Mouse (Mus musculus): Measurements from ENCODE around the gene Swap70. TPM values are rescaled to one million over a fixed set of nuclear protein-coding genes. Genes with fewer than 3 reads are reported as not detected.

Gene Swap70
- polyA plus RNA-seq, 1 experiment from 2014 or later: 24.0 TPM

DNA sequence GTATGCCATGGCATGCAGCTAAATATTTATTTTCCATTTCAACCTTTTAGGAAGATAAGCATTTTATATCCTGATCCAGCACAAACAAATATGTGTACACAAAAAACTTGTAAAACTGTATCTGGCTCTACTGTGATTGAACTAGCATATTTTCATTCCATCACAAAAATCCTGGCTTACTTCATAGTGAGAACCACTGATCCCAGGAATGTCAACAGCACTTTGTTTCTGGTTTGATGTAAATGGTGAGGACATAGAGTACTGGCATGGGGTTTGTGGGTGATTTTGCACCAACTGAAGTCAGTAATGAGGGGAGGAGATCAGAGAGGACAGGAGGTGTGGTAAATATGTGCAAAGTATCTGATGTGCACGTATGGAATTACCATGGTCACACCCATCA lies 41.1 kb downstream of the Swap70 start:
- Histone ChIP-seq H3K27me3 (no peaks in the 10 kb centered on the region), H3K9me3 (no peaks in the 10 kb centered on the region), H3K4me3 (replicated peaks) (no peak overlapping the region), H3K27ac (no peak overlapping the region), H3K4me2 (no peak overlapping the region), H3K4me1 (no peaks in the 10 kb centered on the region), H3K9ac (no peak overlapping the region), H3K36me3 (replicated peaks) (no peaks in the 10 kb centered on the region)
- ATAC-seq (ENCODE audit: low FRiP score): no peak
- WGBS: 88% methylated on average over 1 of the region's 1 CpGs

DNA sequence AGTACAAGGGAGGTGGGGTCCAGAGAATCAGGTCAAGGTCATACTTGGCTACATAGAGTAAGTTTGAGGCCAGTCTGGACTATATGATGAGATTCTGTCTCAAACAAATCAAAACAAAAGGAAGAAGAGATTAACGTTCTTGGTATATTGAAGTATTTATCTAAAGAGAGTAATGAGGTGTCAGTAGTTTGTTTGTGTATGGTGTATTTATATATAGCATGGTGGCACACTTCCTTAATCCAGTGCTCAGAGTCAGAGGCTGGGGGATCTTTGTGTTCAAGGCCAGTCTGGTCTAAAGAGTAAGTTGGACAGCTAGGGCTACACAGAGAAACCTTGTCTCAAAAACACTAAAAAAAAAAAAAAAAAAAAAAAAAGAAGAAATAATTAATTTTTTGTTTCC lies 42.0 kb downstream of the Swap70 start:
- no peaks in the 10 kb centered on the region for H3K9me3 ChIP-seq
- no peak overlapping the region for H3K27ac ChIP-seq
- H3K36me3 ChIP-seq (replicated peaks): no peaks in the 10 kb centered on the region
- H3K4me2 ChIP-seq: no peak overlapping the region
- H3K27me3 ChIP-seq: no peaks in the 10 kb centered on the region
- no peak for ATAC-seq (ENCODE audit: low FRiP score)
- 89% methylated on average over 1 of the region's 1 CpGs for WGBS
- H3K4me1 ChIP-seq: no peaks in the 10 kb centered on the region
- H3K9ac ChIP-seq: no peak overlapping the region
- no peak overlapping the region for H3K4me3 ChIP-seq (replicated peaks)

DNA sequence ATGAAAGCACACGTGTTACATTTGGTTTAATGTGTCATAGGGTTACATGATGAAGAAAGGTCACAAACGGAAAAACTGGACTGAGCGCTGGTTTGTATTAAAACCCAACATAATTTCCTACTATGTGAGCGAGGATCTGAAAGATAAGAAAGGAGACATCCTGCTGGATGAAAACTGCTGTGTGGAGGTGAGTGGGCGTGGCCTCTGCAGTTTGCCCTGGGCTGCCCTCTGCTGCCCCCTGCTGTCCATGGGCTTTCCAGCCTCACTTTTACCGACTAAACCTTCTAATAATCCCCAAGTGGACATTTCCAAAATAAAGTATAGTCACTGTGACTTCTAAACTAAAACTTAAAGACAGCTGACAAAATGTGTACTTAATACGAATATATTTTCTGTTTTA lies 44.3 kb downstream of the Swap70 start:
- Histone ChIP-seq H3K9me3 (no peaks in the 10 kb centered on the region), H3K36me3 (replicated peaks) (peaks cover 9% of the 10 kb centered on the region; the same call in 1 of the 2 replicates), H3K4me3 (replicated peaks) (no peak overlapping the region), H3K4me1 (no peaks in the 10 kb centered on the region), H3K4me2 (no peak overlapping the region), H3K9ac (no peak overlapping the region), H3K27me3 (no peaks in the 10 kb centered on the region), H3K27ac (no peak overlapping the region)
- ATAC-seq (ENCODE audit: low FRiP score): no peak
- WGBS: 34% methylated on average over 7 of the region's 7 CpGs

DNA sequence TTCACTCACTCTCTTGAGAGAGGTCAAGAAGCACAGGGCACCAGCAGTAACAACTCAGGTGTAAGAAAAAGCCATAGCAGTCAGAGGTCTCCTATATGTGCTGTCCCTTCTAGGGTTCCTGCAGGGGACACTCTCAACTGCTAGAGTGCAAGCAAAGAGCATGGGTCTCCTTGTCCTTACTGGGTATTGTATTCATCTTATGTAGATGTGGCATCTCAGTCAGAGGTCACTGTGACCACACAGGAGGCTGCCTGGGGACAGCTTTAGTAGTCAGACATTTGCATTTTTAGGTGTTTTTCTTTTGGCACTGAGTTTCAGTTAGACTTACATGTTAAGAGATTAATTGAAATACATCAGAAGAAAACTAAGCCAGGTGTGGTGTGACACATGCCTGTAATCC lies 45.5 kb downstream of the Swap70 start:
- no peaks in the 10 kb centered on the region for H3K27me3 ChIP-seq
- H3K9me3 ChIP-seq: no peaks in the 10 kb centered on the region
- no peaks in the 10 kb centered on the region for H3K4me1 ChIP-seq
- ATAC-seq (ENCODE audit: low FRiP score): no peak
- H3K9ac ChIP-seq: no peak overlapping the region
- no peak overlapping the region for H3K4me3 ChIP-seq (replicated peaks)
- no peak overlapping the region for H3K4me2 ChIP-seq
- H3K36me3 ChIP-seq (replicated peaks): peaks cover 9% of the 10 kb centered on the region; the same call in 1 of the 2 replicates
- H3K27ac ChIP-seq: no peak overlapping the region

DNA sequence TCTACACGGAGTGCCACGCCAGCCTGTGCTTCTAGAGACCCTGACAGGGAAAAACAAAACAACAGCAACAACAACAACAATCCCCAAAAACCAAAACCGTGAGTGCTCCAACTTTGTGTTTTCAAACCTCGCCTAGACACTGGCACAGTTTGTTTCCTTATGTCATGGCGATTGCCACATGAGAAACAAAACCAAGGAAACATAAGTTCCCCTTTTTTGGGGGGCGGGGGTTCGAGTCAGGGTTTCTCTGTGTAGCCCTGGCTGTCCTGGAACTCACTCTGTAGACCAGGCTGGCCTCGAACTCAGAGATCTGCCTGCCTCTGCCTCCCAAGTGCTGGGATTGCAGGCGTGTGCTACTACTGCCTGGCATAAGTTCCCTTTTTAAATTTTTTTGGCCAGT lies 46.5 kb downstream of the Swap70 start:
- WGBS: 95% methylated on average over 9 of the region's 9 CpGs
- H3K36me3 ChIP-seq (replicated peaks): peaks cover 9% of the 10 kb centered on the region; the same call in 1 of the 2 replicates
- H3K4me2 ChIP-seq: no peak overlapping the region
- H3K4me3 ChIP-seq (replicated peaks): no peak overlapping the region
- no peak overlapping the region for H3K9ac ChIP-seq
- no peak for ATAC-seq (ENCODE audit: low FRiP score)
- no peaks in the 10 kb centered on the region for H3K9me3 ChIP-seq
- H3K4me1 ChIP-seq: no peaks in the 10 kb centered on the region
- H3K27me3 ChIP-seq: no peaks in the 10 kb centered on the region
- no peak overlapping the region for H3K27ac ChIP-seq

DNA sequence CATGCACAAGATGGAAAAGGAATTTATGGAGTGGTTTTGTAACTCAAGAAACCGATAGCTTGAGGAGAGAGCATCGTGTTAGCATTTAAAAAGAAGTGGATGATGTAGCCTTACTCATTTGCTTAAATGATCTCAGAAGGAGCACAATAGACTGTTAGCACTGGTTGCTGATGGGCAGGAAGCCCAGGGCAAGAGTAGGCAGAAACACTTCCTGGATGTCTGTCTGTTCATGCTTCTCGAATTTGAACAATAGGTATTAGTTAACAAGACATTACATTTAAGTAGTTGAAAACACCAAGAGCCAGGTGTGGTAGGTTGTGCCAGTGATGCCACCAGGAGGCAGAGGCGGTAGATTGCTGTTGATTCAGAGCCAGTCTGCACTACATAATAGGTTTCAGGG lies 47.0 kb downstream of the Swap70 start:
- 73% methylated on average over 4 of the region's 4 CpGs for WGBS
- no peak overlapping the region for H3K4me2 ChIP-seq
- no peak overlapping the region for H3K27ac ChIP-seq
- H3K36me3 ChIP-seq (replicated peaks): peaks cover 9% of the 10 kb centered on the region; the same call in 1 of the 2 replicates
- H3K9me3 ChIP-seq: no peaks in the 10 kb centered on the region
- no peaks in the 10 kb centered on the region for H3K27me3 ChIP-seq
- no peaks in the 10 kb centered on the region for H3K4me1 ChIP-seq
- ATAC-seq (ENCODE audit: low FRiP score): no peak
- H3K4me3 ChIP-seq (replicated peaks): no peak overlapping the region
- H3K9ac ChIP-seq: no peak overlapping the region

DNA sequence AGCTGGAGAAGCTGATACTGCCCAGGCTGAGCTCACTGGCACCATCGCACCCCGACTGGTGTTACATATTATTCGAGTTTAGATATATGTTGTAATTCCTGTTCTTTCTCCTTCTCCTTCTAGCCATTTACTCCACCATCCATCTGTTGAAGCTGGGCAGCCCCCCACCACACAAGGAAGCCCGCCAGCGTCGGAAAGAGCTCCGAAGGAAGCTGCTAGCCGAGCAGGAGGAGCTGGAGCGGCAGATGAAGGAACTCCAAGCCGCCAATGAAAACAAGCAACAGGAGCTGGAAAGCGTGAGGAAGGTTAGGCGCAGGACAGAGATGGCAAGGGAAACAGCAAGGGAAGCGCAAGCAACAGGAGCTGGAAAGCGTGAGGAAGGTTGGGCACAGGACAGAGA lies 48.3 kb downstream of the Swap70 start:
- ATAC-seq (ENCODE audit: low FRiP score): no peak
- Histone ChIP-seq H3K9ac (no peak overlapping the region), H3K27me3 (no peaks in the 10 kb centered on the region), H3K27ac (no peak overlapping the region), H3K4me3 (replicated peaks) (no peak overlapping the region), H3K4me2 (no peak overlapping the region), H3K4me1 (no peaks in the 10 kb centered on the region), H3K36me3 (replicated peaks) (peaks cover 9% of the 10 kb centered on the region; the same call in 1 of the 2 replicates), H3K9me3 (no peaks in the 10 kb centered on the region)
- WGBS: 86% methylated on average over 14 of the region's 14 CpGs

DNA sequence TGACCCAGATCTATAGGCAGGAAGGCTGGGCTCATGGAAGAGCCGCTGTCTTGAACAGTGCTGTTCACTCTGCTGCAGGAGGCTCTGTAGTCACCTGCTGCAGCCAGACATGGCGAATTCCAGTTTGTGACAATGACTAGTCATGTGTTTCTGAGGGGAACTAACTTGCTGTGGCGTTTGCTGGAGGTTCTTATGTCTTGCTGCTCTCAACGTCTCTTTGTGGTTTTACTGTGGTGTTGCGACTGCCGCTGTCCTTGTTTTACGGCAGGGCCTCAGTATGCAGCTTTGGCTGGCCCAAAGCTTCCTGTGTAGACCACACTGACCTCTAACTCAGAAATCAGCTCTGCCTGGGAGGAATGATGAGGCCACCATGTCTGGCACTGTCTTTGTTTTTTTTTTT lies 48.9 kb downstream of the Swap70 start:
- Histone ChIP-seq H3K4me3 (replicated peaks) (no peak overlapping the region), H3K4me2 (no peak overlapping the region), H3K4me1 (no peaks in the 10 kb centered on the region), H3K27me3 (no peaks in the 10 kb centered on the region), H3K9me3 (no peaks in the 10 kb centered on the region), H3K27ac (no peak overlapping the region), H3K9ac (no peak overlapping the region), H3K36me3 (replicated peaks) (peaks cover 11% of the 10 kb centered on the region)
- WGBS: 93% methylated on average over 7 of the region's 7 CpGs
- ATAC-seq (ENCODE audit: low FRiP score): no peak

DNA sequence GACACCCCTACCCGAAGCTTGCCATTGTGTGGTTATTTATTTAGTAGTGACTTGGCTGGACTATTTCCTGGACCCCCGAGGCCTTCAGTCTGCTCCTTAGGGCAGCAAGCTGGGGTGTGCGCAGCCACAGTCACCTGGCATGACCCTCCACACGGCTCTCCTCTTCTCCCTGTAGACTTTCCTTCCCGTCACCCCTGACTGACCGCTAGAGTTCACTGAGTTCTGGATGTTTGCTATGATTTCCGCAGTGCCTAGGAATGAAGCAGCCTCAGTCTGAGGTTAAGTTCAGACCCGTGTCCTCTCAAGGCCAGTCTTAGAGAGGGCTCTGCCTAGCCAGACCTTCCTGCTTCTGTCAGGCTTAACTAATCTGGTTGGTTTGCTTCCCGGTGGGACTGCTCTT lies 50.3 kb downstream of the Swap70 start:
- H3K4me1 ChIP-seq: no peaks in the 10 kb centered on the region
- 0 out of 2 replicates have a peak overlapping the region, but pooled peaks have one; percentile 25 for H3K27ac ChIP-seq
- no peak for ATAC-seq (ENCODE audit: low FRiP score)
- no peak overlapping the region for H3K4me3 ChIP-seq (replicated peaks)
- H3K9me3 ChIP-seq: no peaks in the 10 kb centered on the region
- no peak overlapping the region for H3K4me2 ChIP-seq
- no peaks in the 10 kb centered on the region for H3K27me3 ChIP-seq
- 77% methylated on average over 9 of the region's 9 CpGs for WGBS
- H3K9ac ChIP-seq: no peak overlapping the region
- peaks cover 14% of the 10 kb centered on the region for H3K36me3 ChIP-seq (replicated peaks)

DNA sequence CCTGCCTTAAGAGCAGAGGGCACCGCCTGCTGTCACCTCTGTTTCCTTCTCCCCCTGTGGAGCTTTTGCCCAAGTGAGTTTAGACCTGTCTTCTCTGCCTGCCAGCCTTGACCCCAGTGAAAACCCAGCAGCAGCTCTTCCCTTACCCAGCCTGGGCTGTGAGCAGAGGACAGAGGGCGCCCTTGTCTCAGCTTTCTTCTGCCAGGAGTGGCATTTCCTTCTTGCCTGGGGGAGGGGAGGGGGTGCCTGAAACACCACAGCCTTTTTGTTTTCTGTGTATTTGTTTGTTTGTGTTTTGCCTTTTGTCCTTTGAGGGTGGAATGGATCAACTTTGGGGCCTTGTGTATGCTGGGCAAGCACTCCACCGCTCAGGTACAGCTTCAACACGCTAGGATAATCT lies 50.9 kb downstream of the Swap70 start:
- H3K9ac ChIP-seq: no peak overlapping the region
- H3K27ac ChIP-seq: 0 out of 2 replicates have a peak overlapping the region, but pooled peaks have one; percentile 8
- no peaks in the 10 kb centered on the region for H3K4me1 ChIP-seq
- WGBS: 86% methylated on average over 4 of the region's 4 CpGs
- no peaks in the 10 kb centered on the region for H3K9me3 ChIP-seq
- H3K27me3 ChIP-seq: no peaks in the 10 kb centered on the region
- ATAC-seq (ENCODE audit: low FRiP score): no peak
- H3K4me2 ChIP-seq: no peak overlapping the region
- H3K4me3 ChIP-seq (replicated peaks): no peak overlapping the region
- peaks cover 14% of the 10 kb centered on the region for H3K36me3 ChIP-seq (replicated peaks)

DNA sequence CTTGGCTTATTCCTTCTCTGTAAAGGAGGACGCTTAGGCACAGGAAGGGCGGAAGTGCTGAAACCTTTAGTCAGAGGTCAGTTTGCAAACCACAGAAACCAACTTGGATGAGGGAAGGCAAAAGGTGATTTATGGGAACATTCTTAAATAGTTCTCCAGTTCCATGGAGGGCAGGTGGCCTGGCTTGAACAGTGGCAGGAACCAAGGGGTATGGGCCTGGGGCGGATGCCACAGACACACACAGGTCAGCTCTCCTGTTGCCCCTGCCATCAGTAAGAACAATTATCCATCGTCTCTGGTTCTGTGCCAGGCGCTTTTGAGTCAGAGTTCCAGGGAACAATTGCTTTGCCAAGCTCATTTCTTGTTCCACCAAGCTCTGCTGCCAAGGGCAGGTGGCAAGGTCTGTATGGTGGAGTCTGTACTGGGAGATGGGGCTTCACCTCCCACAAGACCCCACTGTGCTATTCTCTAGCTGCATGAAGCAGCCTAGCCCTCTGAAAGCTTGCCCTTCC lies 56.3 kb downstream of the Swap70 start:
- Histone ChIP-seq H3K4me1 (no peaks in the 10 kb centered on the region), H3K4me3 (replicated peaks) (no peak overlapping the region), H3K9ac (no peak overlapping the region), H3K36me3 (replicated peaks) (peaks cover 21% of the 10 kb centered on the region), H3K9me3 (no peaks in the 10 kb centered on the region), H3K27ac (no peak overlapping the region), H3K4me2 (no peak overlapping the region), H3K27me3 (no peaks in the 10 kb centered on the region)
- 95% methylated on average over 5 of the region's 5 CpGs for WGBS
- no peak for ATAC-seq (ENCODE audit: low FRiP score)

DNA sequence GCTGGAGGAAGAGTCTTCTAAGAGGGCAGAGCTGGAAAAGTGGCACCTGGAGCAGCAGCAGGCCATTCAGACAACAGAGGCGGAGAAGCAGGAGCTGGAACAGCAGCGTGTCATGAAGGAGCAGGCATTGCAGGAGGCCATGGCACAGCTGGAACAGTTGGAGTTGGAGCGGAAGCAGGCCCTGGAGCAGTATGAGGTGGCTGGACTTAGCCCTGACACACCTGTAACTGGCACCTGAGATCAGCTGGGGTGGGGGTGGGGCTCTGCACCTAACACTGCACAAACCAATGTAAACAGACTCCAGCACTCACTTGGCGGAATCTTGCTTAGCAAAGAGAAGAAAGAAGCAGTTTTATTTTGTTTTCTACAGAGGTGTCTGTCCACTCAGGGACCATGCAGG lies 57.7 kb downstream of the Swap70 start:
- no peak overlapping the region for H3K27ac ChIP-seq
- no peaks in the 10 kb centered on the region for H3K4me1 ChIP-seq
- no peak for ATAC-seq (ENCODE audit: low FRiP score)
- 91% methylated on average over 4 of the region's 4 CpGs for WGBS
- no peaks in the 10 kb centered on the region for H3K27me3 ChIP-seq
- H3K36me3 ChIP-seq (replicated peaks): peaks cover 21% of the 10 kb centered on the region
- H3K4me3 ChIP-seq (replicated peaks): no peak overlapping the region
- no peak overlapping the region for H3K9ac ChIP-seq
- H3K9me3 ChIP-seq: no peaks in the 10 kb centered on the region
- H3K4me2 ChIP-seq: no peak overlapping the region

DNA sequence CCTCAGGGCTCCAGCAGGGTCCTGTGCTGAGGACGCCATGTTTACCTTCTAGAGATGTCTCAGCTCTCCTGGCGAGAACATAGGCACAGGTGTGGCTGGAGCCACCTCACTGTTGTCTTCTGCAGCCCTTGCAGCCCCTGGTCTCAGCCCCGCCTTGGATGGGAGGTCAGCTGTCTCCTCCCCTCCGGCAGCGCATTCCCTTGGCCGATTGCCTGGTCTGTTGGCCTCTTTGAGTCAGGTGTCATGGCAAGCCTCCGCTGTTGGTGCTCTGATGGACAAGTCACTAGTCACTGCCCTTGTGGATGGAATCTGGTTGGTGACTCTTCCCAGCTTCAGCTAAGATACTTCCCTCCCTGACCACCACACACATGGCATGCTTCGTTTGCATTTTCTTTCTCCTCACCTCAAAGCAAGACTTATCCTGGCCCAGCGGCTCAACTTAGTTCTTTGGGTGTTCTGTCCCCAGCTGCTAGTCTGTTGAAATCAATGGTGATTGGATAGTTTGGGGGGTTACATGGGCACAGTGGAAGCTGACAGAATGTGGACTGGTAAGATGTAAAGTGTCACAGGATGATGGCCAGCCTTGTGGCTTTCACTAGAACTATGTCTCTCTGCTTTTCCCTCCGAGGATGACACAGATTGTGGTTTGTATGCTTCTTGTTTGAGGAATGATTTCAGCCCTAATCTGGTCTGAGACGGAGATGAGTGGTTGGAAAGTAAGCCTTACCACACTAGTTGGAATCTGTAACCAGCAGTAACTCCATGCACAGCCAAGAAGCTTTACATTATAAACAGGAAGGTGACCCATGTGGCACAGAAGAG lies 60.1 kb downstream of the Swap70 start:
- Histone ChIP-seq H3K4me3 (replicated peaks) (no peak overlapping the region), H3K27me3 (no peaks in the 10 kb centered on the region), H3K9me3 (no peaks in the 10 kb centered on the region), H3K27ac (no peak overlapping the region), H3K9ac (no peak overlapping the region), H3K36me3 (replicated peaks) (peaks cover 17% of the 10 kb centered on the region), H3K4me1 (no peaks in the 10 kb centered on the region), H3K4me2 (no peak overlapping the region)
- WGBS: 92% methylated on average over 11 of the region's 11 CpGs
- no peak for ATAC-seq (ENCODE audit: low FRiP score)
